14 mouse cellular contexts compared by ENCODE assay signal in genomic region chr17:85748649-85749081, GRCm38 (mm10).
DNase-seq lines count a peak whose midpoint lies in the region; ATAC-seq lines count a peak whose summit lies in the region.
"Had no signal": no experiment of that assay in that cellular context is flagged by ENCODE, and none has a peak within 500 bp of the region (broad histone marks: within the 10 kb centered on the region; RNA-seq: fewer than 3 reads in every experiment).

No protein-coding gene starts in this region.

- H3K4me1 ChIP-seq in forebrain, embryonic 15.5 days: peaks cover 6% of the 10 kb centered on the region

- H3K4me3 ChIP-seq in forebrain, embryonic 15.5 days: no peak overlapping the region

- no peak overlapping the region for H3K9ac ChIP-seq in forebrain, embryonic 15.5 days (replicated peaks)
- H3K9ac ChIP-seq: liver, postnatal 0 days had no signal

- H3K9me3 ChIP-seq in forebrain, embryonic 15.5 days: no peaks in the 10 kb centered on the region

- H3K36me3 ChIP-seq in forebrain, embryonic 15.5 days: no peaks in the 10 kb centered on the region

- WGBS in forebrain, embryonic 15.5 days: 9% methylated on average over 10 of the region's 10 CpGs

- ATAC-seq in forebrain, embryonic 15.5 days (replicated peaks): no peak
- ATAC-seq: liver, postnatal 0 days had no signal

- DNase-seq in kidney, postnatal 4 days: peak; percentile 42 to 57
- DNase-seq in kidney, postnatal 10 days: no peak
- DNase-seq in mesoderm, embryonic 11.5 days (ENCODE audit: low read depth, low spot score): peak; percentile 87
- DNase-seq in retina, postnatal 1 day: peak; percentile 69
- DNase-seq in left cerebral cortex, adult 9 months (ENCODE audit: low spot score in 2 of 2): no peak
- no peak for DNase-seq in cerebellum, postnatal 10 days
- DNase-seq in cerebellum, adult 8-10 months: no peak
- DNase-seq: cerebellum, adult 11 months; heart, postnatal 10 days; liver, postnatal 0 days; spleen, adult 18-20 months; thymus, postnatal 36 days had no signal

- H3K4me2 ChIP-seq in forebrain, embryonic 15.5 days (replicated peaks): peak overlapping the region; percentile 22

- H3K27ac ChIP-seq in forebrain, embryonic 15.5 days (replicated peaks): no peak overlapping the region

- no peaks in the 10 kb centered on the region for H3K27me3 ChIP-seq in forebrain, embryonic 15.5 days
- H3K27me3 ChIP-seq: CH12.LX had no signal

Comparison
In these comparisons a context has a peak if more than half of its experiments do, and no peak if none do; other contexts are left out.
1. DNase-seq: peak in kidney, postnatal 4 days (2 of 2), mesoderm, embryonic 11.5 days (single experiment) and retina, postnatal 1 day (single experiment); none in kidney, postnatal 10 days (single experiment), left cerebral cortex, adult 9 months (0 of 2), cerebellum, postnatal 10 days (0 of 2) and cerebellum, adult 8-10 months (single experiment).